Mouse (Mus musculus) adrenal gland (tissue): ENCODE measurements around the gene Rarb.

Experiments
- intact Hi-C: fragments of 180-260 bp; cut with DNase I; formaldehyde crosslinking; loops from one replicate; pipeline ENCODE4 v1.15.1; 2025

The Rarb gene

GRCm38 (mm10) chr14:16735331-16736012, 83.5 kb downstream of the Rarb start:
- intact Hi-C loops = no loop called here

- intact Hi-C loops = no loop called here
Observed at GRCm38 (mm10) chr14:16733595-16734298, 85.2 kb downstream of the Rarb start.

GRCm38 (mm10) chr14:16732054-16732453, 86.9 kb downstream of the Rarb start:
- intact Hi-C loops = no loop called here

- intact Hi-C loops = no loop called here
Observed at GRCm38 (mm10) chr14:16728175-16728838, 90.6 kb downstream of the Rarb start.

- intact Hi-C loops = no loop called here
Observed at GRCm38 (mm10) chr14:16723991-16724390, 95.0 kb downstream of the Rarb start.

- intact Hi-C loops = no loop called here
Observed at GRCm38 (mm10) chr14:16717821-16718220, 101.1 kb downstream of the Rarb start.

- intact Hi-C loops = no loop called here
Observed at GRCm38 (mm10) chr14:16714344-16714955, 104.5 kb downstream of the Rarb start.

GRCm38 (mm10) chr14:16713773-16714172, 105.2 kb downstream of the Rarb start:
- intact Hi-C loops = no loop called here

- intact Hi-C loops = no loop called here
Observed at GRCm38 (mm10) chr14:16699228-16699627, 119.7 kb downstream of the Rarb start.

- intact Hi-C loops = no loop called here
Observed at GRCm38 (mm10) chr14:16695453-16696120, 123.4 kb downstream of the Rarb start.

- intact Hi-C loops = no loop called here
Observed at GRCm38 (mm10) chr14:16678335-16678734, 140.6 kb downstream of the Rarb start.

GRCm38 (mm10) chr14:16677081-16677480, 141.9 kb downstream of the Rarb start:
- intact Hi-C loops = no loop called here

- intact Hi-C loops = no loop called here
Observed at GRCm38 (mm10) chr14:16670571-16670970, 148.4 kb downstream of the Rarb start.

- intact Hi-C loops = no loop called here
Observed at GRCm38 (mm10) chr14:16639153-16639943, 179.6 kb downstream of the Rarb start.

- intact Hi-C loops = no loop called here
Observed at GRCm38 (mm10) chr14:16613975-16614374, 205.0 kb downstream of the Rarb start.

GRCm38 (mm10) chr14:16605480-16605879, 213.5 kb downstream of the Rarb start:
- intact Hi-C loops = no loop called here

- intact Hi-C loops = no loop called here
Observed at GRCm38 (mm10) chr14:16604469-16605064, 214.4 kb downstream of the Rarb start.

GRCm38 (mm10) chr14:16603040-16603590, 215.8 kb downstream of the Rarb start:
- intact Hi-C loops = no loop called here

- intact Hi-C loops = no loop called here
Observed at GRCm38 (mm10) chr14:16599224-16599623, 219.7 kb downstream of the Rarb start.

GRCm38 (mm10) chr14:16598074-16598501, 220.9 kb downstream of the Rarb start:
- intact Hi-C loops = no loop called here
